Mouse (Mus musculus) midbrain, embryonic 10.5 days (tissue): ENCODE data around the gene Ptger3. TPM values are rescaled to one million over a fixed set of nuclear protein-coding genes. Genes with fewer than 3 reads are reported as not detected.

ENCODE experiments used
- DNase-seq: peaks from one replicate; pipeline ENCODE4 v3.0.0-alpha.2; 2017; ENCODE audit warnings: low spot score
- H3K27ac ChIP-seq: fragments of 300-500 bp; sonication (generic); replicated peaks from 2 replicates; pipeline ENCODE4 v1.5.1; 2016; ENCODE audit warnings: mild to moderate bottlenecking
- H3K27me3 ChIP-seq: fragments of 300-500 bp; sonication (generic); 2 replicates; pipeline ENCODE4 v1.6.1; 2016; ENCODE audit warnings: low read depth, mild to moderate bottlenecking; ENCODE audit not compliant: poor library complexity, severe bottlenecking
- H3K36me3 ChIP-seq: fragments of 300-500 bp; sonication (generic); 2 replicates; pipeline ENCODE4 v1.6.1; 2016; ENCODE audit warnings: mild to moderate bottlenecking, moderate library complexity
- H3K4me1 ChIP-seq: fragments of 300-500 bp; sonication (generic); 2 replicates; pipeline ENCODE4 v1.6.1; 2016
- H3K4me3 ChIP-seq: fragments of 300-500 bp; sonication (generic); 2 replicates; pipeline ENCODE4 v1.5.1; 2016; ENCODE audit warnings: mild to moderate bottlenecking, moderate library complexity
- H3K9me3 ChIP-seq: fragments of 300-500 bp; sonication (generic); replicated peaks from 2 replicates; pipeline ENCODE4 v1.6.1; 2016; ENCODE audit warnings: mild to moderate bottlenecking
- WGBS: fragments of 180-500 bp; shearing (Covaris S2); methylation state at CpG from one replicate; pipeline ENCODE4 v1.1.7; 2016; 5-methylcytosine and 5-hydroxymethylcytosine counted together
- polyA plus RNA-seq: library from polyadenylated mRNA; unstranded; fragments of >200 nt; fragmentation: Nextera tagmentation; extraction: Ambion mirVana; gene quantifications from 2 replicates; pipeline ENCODE4 v1.2.1, GENCODE M21; 2016

Gene Ptger3
- polyA plus RNA-seq, 1 experiment from 2014 or later = 0.94 TPM

DNA sequence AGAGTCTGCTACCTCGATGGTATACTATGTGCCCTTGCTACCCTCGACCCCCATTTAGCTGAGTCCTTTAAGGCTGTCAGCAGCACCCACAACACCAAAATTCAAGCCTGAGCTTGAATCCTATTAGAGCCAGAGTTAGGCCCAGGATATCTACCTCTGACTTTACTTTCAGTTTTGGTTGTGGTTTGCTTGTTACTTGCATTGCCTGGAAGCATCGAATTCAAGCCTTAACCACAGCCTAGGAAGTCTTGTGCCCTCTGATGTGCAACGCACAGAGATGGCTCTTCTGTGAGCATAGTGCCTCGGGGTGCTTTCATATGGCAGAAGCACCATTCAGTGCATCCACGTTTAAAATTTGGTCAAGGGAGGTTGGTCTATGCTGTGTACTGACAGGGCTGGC lies 5.3 kb downstream of the Ptger3 start:
- DNase-seq = no peak
- Histone ChIP-seq H3K27ac (no peak overlapping the region), H3K4me3 (no peak overlapping the region), H3K9me3 (no peaks in the 10 kb centered on the region), H3K4me1 (peaks cover 10% of the 10 kb centered on the region), H3K36me3 (no peaks in the 10 kb centered on the region), H3K27me3 (peaks cover 35% of the 10 kb centered on the region)
- WGBS = 84% methylated on average over 6 of the region's 6 CpGs

DNA sequence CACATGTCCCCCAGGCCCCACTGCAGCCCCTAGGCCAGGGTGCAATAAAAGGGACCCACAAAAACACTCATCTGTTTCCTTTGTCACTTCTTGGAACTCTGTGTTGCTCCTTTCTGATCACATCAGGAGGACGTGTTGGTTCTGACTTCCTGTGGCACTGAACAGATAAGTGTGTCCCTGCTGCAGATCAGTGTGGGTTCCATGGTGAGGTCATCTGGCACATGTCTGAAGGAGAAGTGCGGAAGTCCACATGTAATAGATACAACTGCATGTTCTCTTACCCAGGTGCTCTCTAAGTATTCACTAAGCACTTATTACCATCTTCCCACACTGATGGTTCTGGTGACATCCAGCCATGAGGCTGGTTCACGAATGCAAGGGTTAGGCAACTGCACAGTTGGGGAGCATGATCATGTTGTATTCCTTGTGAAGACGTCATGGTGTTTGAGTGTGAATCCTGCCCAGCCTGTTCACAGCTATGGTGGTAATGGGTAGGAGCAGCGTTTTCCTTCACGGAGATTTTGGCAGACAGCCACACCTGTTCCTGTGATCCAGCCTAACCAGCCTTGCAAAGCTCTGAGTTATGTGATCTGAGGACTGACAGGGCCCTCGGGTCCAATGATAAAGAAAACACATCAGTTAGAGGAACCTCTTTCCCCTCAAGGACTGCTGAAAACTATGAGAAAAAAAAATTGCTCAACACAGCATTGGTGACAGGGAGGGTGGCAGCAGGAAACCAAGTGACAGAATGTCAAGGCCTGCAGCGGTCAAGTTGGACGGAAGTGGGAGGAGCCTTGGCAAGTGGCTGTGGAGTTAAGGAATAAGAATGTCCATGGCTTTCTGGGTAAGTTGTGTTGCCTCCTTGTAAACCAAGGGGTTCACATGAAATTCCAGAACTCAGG lies 9.0 kb downstream of the Ptger3 start:
- no peak overlapping the region for H3K4me3 ChIP-seq
- H3K4me1 ChIP-seq = no peaks in the 10 kb centered on the region
- WGBS = 86% methylated on average over 9 of the region's 9 CpGs
- no peak overlapping the region for H3K27ac ChIP-seq
- no peaks in the 10 kb centered on the region for H3K36me3 ChIP-seq
- DNase-seq = no peak
- peaks cover under 1% of the 10 kb centered on the region; the same call in 1 of the 2 replicates for H3K27me3 ChIP-seq
- H3K9me3 ChIP-seq = no peaks in the 10 kb centered on the region

DNA sequence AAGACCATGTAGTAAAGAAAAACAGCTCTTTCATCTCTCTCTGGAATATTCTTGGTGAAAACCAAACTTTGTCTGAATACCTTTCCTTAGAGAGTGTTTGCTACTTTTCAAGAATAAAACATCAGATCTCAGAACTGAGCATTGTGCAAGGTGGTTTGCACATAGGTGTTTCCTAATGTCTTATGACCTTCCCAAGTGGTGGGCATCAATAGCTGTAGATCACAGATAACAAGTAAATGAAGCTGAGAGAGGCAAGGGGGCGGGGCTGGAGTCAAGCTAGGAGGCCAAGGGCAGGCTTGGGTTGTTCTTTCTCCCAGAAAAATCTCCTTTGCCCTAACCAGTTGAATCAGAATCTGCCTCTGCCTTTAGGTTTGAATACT lies 9.6 kb downstream of the Ptger3 start:
- no peak overlapping the region for H3K27ac ChIP-seq
- no peak overlapping the region for H3K4me3 ChIP-seq
- no peaks in the 10 kb centered on the region for H3K4me1 ChIP-seq
- 67% methylated on average over 1 of the region's 1 CpGs for WGBS
- no peaks in the 10 kb centered on the region for H3K27me3 ChIP-seq
- H3K9me3 ChIP-seq = no peaks in the 10 kb centered on the region
- DNase-seq = no peak
- no peaks in the 10 kb centered on the region for H3K36me3 ChIP-seq

DNA sequence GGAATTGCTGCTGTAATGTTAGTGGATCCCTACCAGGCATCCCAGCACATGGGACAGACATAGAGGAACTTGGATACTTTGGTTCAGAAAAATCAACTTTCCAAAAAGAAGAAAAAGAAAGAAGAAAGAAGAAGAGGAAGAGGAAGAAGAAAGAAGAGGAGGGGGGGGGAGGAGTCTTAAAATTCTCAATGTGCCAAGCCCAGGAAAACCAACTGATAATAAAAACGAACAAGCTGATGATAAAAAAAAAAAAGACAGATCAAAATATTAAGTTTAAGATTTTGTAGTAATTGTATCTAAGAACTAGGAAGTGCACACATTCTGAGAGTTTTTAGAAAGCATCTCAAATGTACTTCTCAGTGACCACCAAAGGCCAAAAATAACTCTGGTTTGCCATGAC lies 10.2 kb downstream of the Ptger3 start:
- Histone ChIP-seq H3K4me3 (no peak overlapping the region), H3K4me1 (no peaks in the 10 kb centered on the region), H3K27me3 (no peaks in the 10 kb centered on the region), H3K36me3 (no peaks in the 10 kb centered on the region), H3K9me3 (no peaks in the 10 kb centered on the region), H3K27ac (no peak overlapping the region)
- 70% methylated on average over 1 of the region's 1 CpGs for WGBS
- no peak for DNase-seq

DNA sequence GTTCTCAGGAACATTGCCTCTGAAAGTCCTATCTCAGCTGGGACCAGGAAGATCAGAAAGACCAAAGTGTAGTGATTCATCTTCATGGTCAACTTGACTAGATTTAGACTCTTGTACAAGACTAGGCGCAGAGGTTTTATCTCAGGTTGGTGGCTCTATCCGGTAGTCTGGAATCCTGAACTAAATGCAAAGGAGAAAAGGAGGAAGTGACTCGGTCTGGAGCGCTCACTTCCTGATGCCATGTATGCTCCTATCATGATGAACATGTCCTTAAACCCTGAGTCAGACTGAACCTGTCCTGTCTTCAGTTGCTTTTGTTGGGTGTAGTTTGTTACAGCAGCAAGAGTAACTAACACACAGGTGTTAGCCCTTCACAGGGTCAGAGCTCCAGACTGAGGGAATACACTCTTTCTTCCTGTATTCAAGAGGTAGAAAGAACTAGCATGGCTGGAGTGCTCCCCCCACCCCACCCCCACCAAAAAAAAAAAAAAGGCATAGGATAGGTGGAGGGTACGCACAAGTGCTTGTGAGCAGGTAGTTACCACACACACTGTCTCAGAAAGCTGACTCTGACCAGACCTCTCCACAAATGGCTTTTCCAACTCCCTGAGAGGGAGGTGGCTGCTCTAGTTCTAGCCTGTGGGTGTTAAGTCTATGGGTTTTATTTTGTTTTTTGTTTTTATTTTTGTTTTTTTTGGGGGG lies 11.9 kb downstream of the Ptger3 start:
- H3K27ac ChIP-seq = no peak overlapping the region
- H3K36me3 ChIP-seq = no peaks in the 10 kb centered on the region
- no peaks in the 10 kb centered on the region for H3K9me3 ChIP-seq
- WGBS = 95% methylated on average over 5 of the region's 5 CpGs
- H3K4me3 ChIP-seq = no peak overlapping the region
- no peak for DNase-seq
- peaks cover 8% of the 10 kb centered on the region for H3K4me1 ChIP-seq
- H3K27me3 ChIP-seq = no peaks in the 10 kb centered on the region

DNA sequence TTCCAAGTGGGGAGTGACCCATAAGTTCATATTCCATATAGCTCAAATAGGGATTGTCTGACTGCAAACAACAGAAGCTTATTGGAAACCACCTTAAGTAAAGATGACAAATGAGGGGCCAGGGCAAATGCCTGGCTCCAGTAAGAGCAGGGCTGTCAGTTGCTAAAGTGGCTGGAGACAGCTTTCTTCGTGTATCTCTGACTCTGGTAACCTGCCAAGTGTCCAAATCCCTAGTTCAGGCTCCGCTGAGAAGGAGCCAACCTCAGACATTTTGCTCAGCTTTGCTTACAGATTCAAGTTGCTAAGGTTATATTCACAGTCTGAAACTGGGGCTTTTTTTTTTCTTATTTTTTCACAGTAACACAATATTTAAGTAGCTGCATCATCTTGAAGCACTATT lies 12.7 kb downstream of the Ptger3 start:
- H3K27ac ChIP-seq = no peak overlapping the region
- no peak overlapping the region for H3K4me3 ChIP-seq
- no peaks in the 10 kb centered on the region for H3K9me3 ChIP-seq
- no peaks in the 10 kb centered on the region for H3K27me3 ChIP-seq
- no peaks in the 10 kb centered on the region for H3K36me3 ChIP-seq
- DNase-seq = no peak
- H3K4me1 ChIP-seq = peaks cover 8% of the 10 kb centered on the region
- WGBS = 76% methylated on average over 2 of the region's 2 CpGs

DNA sequence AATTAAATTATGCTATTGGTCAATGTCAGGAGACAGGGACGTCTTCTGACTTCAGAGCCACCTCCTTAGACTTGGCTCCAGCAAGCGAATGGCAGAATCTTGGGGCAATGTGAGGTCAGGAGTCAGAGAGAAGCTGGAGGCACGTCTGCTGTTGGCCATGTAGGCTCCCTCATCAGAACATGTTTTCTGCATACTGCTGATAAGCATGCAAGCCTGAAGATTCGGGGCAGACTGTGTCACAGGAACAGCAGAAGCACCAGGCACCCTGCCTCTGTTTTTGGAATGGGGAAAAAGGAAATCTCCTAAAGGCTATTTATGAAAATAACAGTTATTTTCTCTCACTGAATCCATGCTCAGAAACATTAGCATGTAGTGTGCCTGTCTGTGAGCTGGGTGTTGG lies 13.6 kb downstream of the Ptger3 start:
- WGBS = 82% methylated on average over 4 of the region's 4 CpGs
- Histone ChIP-seq H3K9me3 (no peaks in the 10 kb centered on the region), H3K4me1 (peaks cover 8% of the 10 kb centered on the region), H3K36me3 (no peaks in the 10 kb centered on the region), H3K27ac (no peak overlapping the region), H3K4me3 (no peak overlapping the region), H3K27me3 (no peaks in the 10 kb centered on the region)
- no peak for DNase-seq

DNA sequence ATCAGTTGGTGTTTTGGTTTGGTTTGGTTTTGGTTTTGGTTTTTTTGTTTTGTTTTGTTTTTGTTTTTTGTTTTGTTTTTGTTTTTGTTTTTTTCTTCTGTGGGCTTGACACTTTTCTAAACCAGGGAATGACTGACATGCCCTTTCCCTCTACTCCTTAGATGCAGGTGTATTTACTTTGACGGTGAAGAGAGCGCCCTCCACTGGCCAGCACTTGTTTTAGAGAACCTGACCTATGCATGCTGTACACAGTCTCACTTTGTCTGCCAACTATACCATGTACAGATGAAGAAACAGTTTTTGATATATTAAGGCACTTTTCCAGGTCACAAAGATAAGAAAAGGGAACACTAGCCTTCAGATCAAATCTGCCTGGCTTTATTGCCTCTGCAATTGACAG lies 15.1 kb downstream of the Ptger3 start:
- no peaks in the 10 kb centered on the region for H3K9me3 ChIP-seq
- no peaks in the 10 kb centered on the region for H3K36me3 ChIP-seq
- no peak overlapping the region for H3K27ac ChIP-seq
- WGBS = 18% methylated on average over 2 of the region's 2 CpGs
- DNase-seq = no peak
- H3K4me1 ChIP-seq = peaks cover 8% of the 10 kb centered on the region
- no peaks in the 10 kb centered on the region for H3K27me3 ChIP-seq
- H3K4me3 ChIP-seq = no peak overlapping the region

DNA sequence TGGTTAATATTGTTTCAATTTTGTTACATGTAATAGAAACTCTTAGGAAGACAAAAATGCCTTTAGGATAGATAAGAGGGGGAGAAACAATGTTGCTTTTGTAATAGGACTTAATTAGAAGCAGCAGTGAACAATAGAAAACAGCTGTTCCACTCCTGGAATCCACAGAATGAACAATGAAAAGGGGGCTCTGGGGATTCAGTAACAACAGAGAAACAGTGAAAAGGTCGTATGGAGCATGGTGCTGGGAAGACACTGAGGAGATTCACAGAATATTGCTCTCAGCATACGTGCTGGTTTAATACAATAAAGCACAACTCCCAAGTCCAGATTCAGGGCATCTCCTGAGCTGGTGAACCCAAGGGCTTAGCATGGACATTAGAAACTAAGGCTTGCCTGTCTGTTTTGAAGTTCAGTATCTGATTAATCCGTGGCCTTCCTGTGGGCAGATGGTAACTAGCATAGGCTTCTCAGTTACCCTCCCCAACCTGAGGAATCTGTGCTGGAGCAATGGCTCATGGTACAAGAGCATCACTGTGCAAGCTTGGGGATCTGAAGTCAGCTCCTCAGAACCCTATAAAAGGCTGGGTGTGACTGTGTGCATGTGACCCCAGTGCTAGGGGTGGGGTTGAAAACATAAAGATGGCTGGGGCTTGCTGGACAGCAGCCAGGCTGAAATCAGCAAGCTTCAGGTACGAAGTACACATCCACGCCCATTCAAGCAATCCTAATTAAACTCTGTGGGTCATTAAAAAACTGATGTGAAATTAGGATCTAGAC lies 16.1 kb downstream of the Ptger3 start:
- WGBS = 50% methylated on average over 5 of the region's 5 CpGs
- H3K36me3 ChIP-seq = no peaks in the 10 kb centered on the region
- H3K27ac ChIP-seq = 0 out of 2 replicates have a peak overlapping the region, but pooled peaks have one; percentile 38
- H3K4me1 ChIP-seq = peaks cover 8% of the 10 kb centered on the region
- no peak overlapping the region for H3K4me3 ChIP-seq
- H3K9me3 ChIP-seq = no peaks in the 10 kb centered on the region
- no peak for DNase-seq
- H3K27me3 ChIP-seq = no peaks in the 10 kb centered on the region

DNA sequence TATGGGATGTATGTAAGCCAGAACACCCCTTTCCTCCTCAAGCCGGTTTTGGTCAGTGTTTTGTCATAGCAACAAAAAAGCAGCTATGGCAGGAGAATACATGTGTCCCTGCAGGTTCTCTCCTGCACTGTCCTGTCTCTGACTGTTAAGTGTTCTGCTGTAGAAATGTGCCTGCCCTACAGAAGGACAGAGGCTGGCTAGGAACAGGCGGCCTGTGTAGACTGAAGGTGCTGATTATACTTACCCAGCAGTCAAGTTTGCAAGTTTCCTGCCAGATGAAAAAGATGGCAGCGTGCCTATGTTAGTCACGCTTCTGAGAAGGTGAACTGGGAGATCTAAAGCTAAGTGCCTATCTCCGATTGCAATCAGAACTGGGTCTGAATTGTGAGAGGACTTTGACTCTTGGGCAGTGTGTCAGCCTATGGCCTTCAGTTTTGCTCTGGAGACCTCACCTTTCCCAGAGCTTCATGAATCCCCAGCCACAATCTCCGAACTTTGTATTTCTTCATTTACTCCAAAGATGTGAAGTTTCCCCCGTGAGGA lies 31.2 kb downstream of the Ptger3 start:
- no peaks in the 10 kb centered on the region for H3K36me3 ChIP-seq
- H3K27ac ChIP-seq = no peak overlapping the region
- H3K9me3 ChIP-seq = no peaks in the 10 kb centered on the region
- DNase-seq = no peak
- H3K4me3 ChIP-seq = no peak overlapping the region
- WGBS = 92% methylated on average over 7 of the region's 7 CpGs
- H3K27me3 ChIP-seq = no peaks in the 10 kb centered on the region
- H3K4me1 ChIP-seq = peaks cover 4% of the 10 kb centered on the region; the same call in 1 of the 2 replicates

DNA sequence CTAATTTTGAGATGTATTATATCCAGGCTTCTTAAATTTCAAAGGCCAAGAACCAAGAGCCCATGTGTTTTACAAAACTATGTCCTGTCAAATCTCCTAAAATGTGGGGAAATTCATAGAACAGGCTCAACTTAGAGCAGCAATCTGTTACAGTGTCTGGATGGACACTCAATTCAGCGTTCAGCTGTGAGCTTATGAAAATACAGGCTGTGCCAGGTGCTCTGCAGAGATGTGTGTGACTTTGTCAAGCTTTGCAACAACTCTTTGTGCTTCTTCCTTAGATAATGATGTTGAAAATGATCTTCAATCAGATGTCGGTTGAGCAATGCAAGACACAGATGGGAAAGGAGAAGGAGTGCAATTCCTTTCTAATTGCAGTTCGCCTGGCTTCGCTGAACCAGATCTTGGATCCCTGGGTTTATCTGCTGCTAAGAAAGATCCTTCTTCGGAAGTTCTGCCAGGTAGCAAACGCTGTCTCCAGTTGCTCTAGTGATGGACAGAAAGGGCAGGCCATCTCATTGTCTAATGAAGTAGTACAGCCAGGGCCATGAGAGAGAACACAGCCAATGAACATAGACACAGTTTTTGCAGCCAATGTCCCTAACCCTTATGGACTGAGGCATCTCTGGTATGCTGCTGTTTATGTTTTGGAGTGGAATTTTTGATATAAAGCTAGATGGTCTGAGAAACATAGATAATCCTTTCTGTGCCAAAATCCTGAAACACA lies 38.2 kb downstream of the Ptger3 start:
- 87% methylated on average over 6 of the region's 6 CpGs for WGBS
- Histone ChIP-seq H3K4me1 (0 out of 2 replicates have a peak, but pooled peaks cover 3% of the 10 kb centered on the region), H3K27me3 (no peaks in the 10 kb centered on the region), H3K9me3 (no peaks in the 10 kb centered on the region), H3K27ac (no peak overlapping the region), H3K4me3 (no peak overlapping the region), H3K36me3 (no peaks in the 10 kb centered on the region)
- DNase-seq = no peak

DNA sequence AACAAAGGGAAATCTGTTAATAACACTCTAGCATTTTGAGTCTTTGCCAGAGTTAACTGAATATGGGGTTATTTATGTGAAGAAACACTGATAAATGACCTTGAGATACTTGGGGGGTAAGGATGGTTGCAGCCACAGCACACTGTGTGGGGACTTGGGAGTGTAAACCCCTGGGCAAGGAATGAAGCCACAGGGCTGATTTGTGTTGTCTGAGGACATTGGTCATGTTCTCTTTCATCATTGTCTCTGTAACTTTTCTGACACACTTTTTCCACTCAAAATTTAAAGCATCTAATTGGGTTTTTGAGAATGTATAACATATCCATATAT lies 38.7 kb downstream of the Ptger3 start:
- H3K4me3 ChIP-seq = no peak overlapping the region
- 0 out of 2 replicates have a peak, but pooled peaks cover 3% of the 10 kb centered on the region for H3K4me1 ChIP-seq
- H3K27me3 ChIP-seq = no peaks in the 10 kb centered on the region
- no peak for DNase-seq
- no peak overlapping the region for H3K27ac ChIP-seq
- no peaks in the 10 kb centered on the region for H3K9me3 ChIP-seq
- no peaks in the 10 kb centered on the region for H3K36me3 ChIP-seq
